Mouse (Mus musculus) kidney, adult 2 months (tissue): ENCODE data around the gene Arl6ip6. TPM values are rescaled to one million over a fixed set of nuclear protein-coding genes. Genes with fewer than 3 reads are reported as not detected.

Experiments used
- DNase-seq: peaks from one replicate; pipeline ENCODE4 v3.0.0; 2021
- H3K27ac ChIP-seq: fragments of 200-500 bp; 2 replicates; pipeline ENCODE4 v1.5.1; 2012; ENCODE audit warnings: low read depth, low read length, control low read depth, inconsistent platforms; ENCODE audit not compliant: insufficient read depth
- H3K27me3 ChIP-seq: fragments of 200-500 bp; replicated peaks from 2 replicates; pipeline ENCODE4 v1.6.1; 2012; ENCODE audit warnings: mild to moderate bottlenecking, moderate library complexity, low read length, inconsistent platforms; ENCODE audit not compliant: control insufficient read depth, insufficient read depth
- H3K36me3 ChIP-seq: fragments of 200-500 bp; 2 replicates; pipeline ENCODE4 v1.6.1; 2012; ENCODE audit warnings: mild to moderate bottlenecking, moderate library complexity, low read length, inconsistent platforms; ENCODE audit not compliant: control insufficient read depth, insufficient read depth
- H3K4me1 ChIP-seq: fragments of 200-500 bp; 2 replicates; pipeline ENCODE4 v1.6.1; 2011; ENCODE audit warnings: low read length; ENCODE audit not compliant: control insufficient read depth, insufficient read depth
- H3K4me3 ChIP-seq: fragments of 200-500 bp; 2 replicates; pipeline ENCODE4 v1.5.1; 2011; ENCODE audit warnings: mild to moderate bottlenecking, low read depth, low read length, control low read depth; ENCODE audit not compliant: insufficient read depth
- CTCF ChIP-seq: fragments of 200-500 bp; conservative IDR thresholded peaks from 2 replicates; pipeline ENCODE4 v1.5.1; 2011; ENCODE audit warnings: low read depth, mild to moderate bottlenecking, control low read depth, low read length, moderate library complexity, mixed read lengths; ENCODE audit not compliant: insufficient read depth, insufficient read length
- POLR2A ChIP-seq: fragments of 200-500 bp; IDR thresholded peaks from one replicate; pipeline ENCODE4 v1.6.1; 2011; ENCODE audit warnings: low read depth, low read length, control low read depth
- whole genome bisulfite sequencing: fragments of 180-500 bp; shearing (Covaris S2); methylation state at CpG from one replicate; pipeline ENCODE4 v1.1.7; 2018; 5-methylcytosine and 5-hydroxymethylcytosine counted together
- polyA plus RNA-seq: library from polyadenylated mRNA; depleted of rRNA; stranded (reverse); fragments of >200 nt; gene quantifications from 2 replicates; pipeline ENCODE4 v1.2.3, GENCODE M21; 2012

Arl6ip6 gene
- polyA plus RNA-seq, 1 experiment, result 8.1 TPM

DNA sequence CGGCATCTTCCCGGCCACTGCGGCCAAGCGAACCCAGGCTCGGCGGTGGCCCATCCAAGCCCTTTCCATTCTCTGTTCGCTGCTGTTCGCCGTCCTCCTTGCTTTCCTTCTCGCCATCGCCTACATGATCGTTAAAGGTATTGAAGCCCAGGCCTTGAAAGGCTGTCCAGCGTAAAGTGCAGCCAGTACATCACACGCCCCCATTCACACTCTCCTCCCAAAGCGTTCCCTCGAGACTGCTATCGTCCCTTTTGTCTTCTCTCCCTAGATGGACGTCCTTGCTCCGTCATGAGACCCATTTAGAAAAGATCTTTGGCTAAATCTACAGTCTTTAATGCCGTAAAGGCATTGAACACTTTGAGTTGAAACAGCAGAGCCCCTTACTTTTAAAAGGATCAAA is 860 bp downstream of the Arl6ip6 start:
- DNase-seq, result no peak
- WGBS, result under 1% methylated on average over 20 of the region's 20 CpGs
- Histone ChIP-seq H3K4me1 (0 out of 2 replicates have a peak, but pooled peaks cover 5% of the 10 kb centered on the region), H3K36me3 (peaks cover 2% of the 10 kb centered on the region; the same call in 1 of the 2 replicates), H3K27me3 (no peaks in the 10 kb centered on the region), H3K4me3 (peak overlapping the region; percentile 96), H3K27ac (peak overlapping the region; percentile 89)
- TF ChIP-seq POLR2A (no peak), CTCF (no peak)

GRCm38 (mm10) chr2:53196431-53196830 is 4.9 kb downstream of the Arl6ip6 start:
- no peak for DNase-seq
- peaks cover 2% of the 10 kb centered on the region; the same call in 1 of the 2 replicates for H3K36me3 ChIP-seq
- H3K4me3 ChIP-seq, result no peak overlapping the region
- no peaks in the 10 kb centered on the region for H3K27me3 ChIP-seq
- whole genome bisulfite sequencing, result 93% methylated on average over 10 of the region's 10 CpGs
- H3K27ac ChIP-seq, result no peak overlapping the region
- TF ChIP-seq CTCF, result no peak
- TF ChIP-seq POLR2A, result no peak
- 0 out of 2 replicates have a peak, but pooled peaks cover 2% of the 10 kb centered on the region for H3K4me1 ChIP-seq

DNA sequence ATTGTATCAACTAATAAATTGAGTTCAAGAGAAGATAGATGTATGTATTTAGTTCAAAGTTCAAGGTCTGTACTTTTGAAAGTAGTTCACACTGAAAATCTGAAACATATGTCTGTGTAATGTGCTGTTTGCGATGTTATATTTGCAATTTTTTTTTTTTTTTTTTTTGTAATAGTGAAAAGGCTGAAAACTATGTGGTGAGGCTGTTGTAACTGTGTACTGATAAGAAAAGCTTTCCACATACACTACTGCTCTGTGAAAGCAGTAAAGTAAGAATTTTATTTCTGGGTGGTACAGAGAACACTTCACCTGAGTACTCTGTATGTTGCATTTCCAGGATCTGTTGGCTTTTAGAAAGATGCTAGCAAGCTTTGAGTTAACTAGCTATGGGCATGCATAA is 7.7 kb downstream of the Arl6ip6 start:
- DNase-seq, result no peak
- Histone ChIP-seq H3K4me1 (no peaks in the 10 kb centered on the region), H3K27me3 (no peaks in the 10 kb centered on the region), H3K27ac (no peak overlapping the region), H3K4me3 (no peak overlapping the region), H3K36me3 (peaks cover 2% of the 10 kb centered on the region; the same call in 1 of the 2 replicates)
- TF ChIP-seq POLR2A (no peak), CTCF (no peak)
- WGBS, result 89% methylated on average over 1 of the region's 1 CpGs

GRCm38 (mm10) chr2:53200164-53200885 is 8.8 kb downstream of the Arl6ip6 start:
- Histone ChIP-seq H3K4me1 (no peaks in the 10 kb centered on the region), H3K36me3 (peaks cover 2% of the 10 kb centered on the region; the same call in 1 of the 2 replicates), H3K27ac (no peak overlapping the region), H3K4me3 (no peak overlapping the region), H3K27me3 (no peaks in the 10 kb centered on the region)
- WGBS, result 87% methylated on average over 4 of the region's 4 CpGs
- no peak for DNase-seq
- no peak for TF ChIP-seq POLR2A
- no peak for TF ChIP-seq CTCF

DNA sequence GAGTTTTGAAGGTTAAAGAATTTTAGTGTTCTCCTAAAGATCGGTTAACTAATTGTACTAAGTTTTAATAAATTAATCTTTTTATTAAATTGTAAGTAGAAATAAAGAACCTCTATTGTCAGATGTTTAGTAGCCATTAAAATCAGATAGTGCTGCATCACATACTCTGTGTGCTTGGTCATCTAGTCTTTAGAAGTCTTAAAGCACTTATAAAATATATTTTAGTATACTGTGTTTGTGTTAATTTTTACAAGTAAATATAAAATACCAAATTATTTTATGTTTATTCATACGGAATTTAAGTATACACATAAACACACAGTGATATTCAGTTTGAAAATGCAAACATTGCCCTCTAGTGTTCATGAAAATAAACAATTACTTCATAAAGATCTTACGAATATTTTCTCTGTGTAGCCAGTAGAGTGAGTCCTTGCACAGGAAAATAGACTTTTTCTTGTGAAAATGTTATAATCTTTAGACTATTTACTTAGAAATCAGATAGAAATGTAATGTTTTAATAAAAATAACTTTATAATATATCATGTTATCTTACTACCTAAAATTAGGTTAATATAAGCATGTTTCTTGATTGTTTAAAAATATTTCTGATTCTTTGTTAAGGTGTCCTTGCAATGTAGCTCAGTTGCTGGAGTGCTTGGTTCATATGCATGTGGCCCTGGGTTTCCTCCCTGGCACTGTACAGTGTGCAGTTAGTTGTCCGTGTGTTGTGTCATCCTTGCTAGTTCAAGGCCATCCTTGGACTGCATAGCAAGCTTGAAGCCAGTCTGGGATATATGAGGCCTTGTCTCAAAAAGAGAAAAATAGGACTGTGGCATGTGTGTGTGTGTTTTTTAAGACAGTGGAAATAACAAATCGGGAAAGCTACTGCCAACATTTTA is 13.1 kb downstream of the Arl6ip6 start:
- 56% methylated on average over 5 of the region's 5 CpGs for WGBS
- TF ChIP-seq POLR2A (no peak), CTCF (peak; percentile 17; the same call in 1 of the 2 replicates)
- Histone ChIP-seq H3K36me3 (no peaks in the 10 kb centered on the region), H3K4me1 (no peaks in the 10 kb centered on the region), H3K4me3 (no peak overlapping the region), H3K27ac (no peak overlapping the region), H3K27me3 (no peaks in the 10 kb centered on the region)
- peak; percentile 16 for DNase-seq

DNA sequence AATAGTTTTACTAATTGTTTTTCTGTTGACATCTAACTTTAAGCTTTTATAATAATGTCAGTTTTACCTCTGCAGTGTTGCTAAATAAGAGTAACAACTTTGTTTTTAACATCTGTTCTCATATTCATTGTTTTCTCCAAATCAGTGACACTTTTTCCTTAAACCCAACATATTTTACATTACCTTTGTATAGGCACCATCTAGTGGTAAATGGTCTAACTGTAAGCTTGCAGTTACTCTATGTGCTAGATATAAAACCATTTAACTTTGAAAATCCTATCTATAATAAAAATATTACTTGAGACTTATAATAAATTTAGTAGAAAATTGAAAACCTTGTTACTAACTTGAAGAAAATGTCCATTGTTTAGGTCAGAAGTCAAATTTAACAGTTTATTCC is 15.2 kb downstream of the Arl6ip6 start:
- Histone ChIP-seq H3K36me3 (no peaks in the 10 kb centered on the region; the same call in 1 of the 2 replicates), H3K27ac (no peak overlapping the region), H3K4me3 (no peak overlapping the region), H3K27me3 (no peaks in the 10 kb centered on the region), H3K4me1 (no peaks in the 10 kb centered on the region)
- DNase-seq, result no peak
- TF ChIP-seq CTCF (no peak), POLR2A (no peak)

- Histone ChIP-seq H3K4me3 (no peak overlapping the region), H3K27ac (no peak overlapping the region), H3K4me1 (no peaks in the 10 kb centered on the region), H3K36me3 (peaks cover 2% of the 10 kb centered on the region), H3K27me3 (no peaks in the 10 kb centered on the region)
- DNase-seq, result no peak
- TF ChIP-seq CTCF (no peak), POLR2A (no peak)
- 96% methylated on average over 1 of the region's 1 CpGs for WGBS
Measured at GRCm38 (mm10) chr2:53213493-53213892, 22.0 kb downstream of the Arl6ip6 start.
